Comparison of ENCODE assay signal across 9 mouse cellular contexts in the genomic region with DNA sequence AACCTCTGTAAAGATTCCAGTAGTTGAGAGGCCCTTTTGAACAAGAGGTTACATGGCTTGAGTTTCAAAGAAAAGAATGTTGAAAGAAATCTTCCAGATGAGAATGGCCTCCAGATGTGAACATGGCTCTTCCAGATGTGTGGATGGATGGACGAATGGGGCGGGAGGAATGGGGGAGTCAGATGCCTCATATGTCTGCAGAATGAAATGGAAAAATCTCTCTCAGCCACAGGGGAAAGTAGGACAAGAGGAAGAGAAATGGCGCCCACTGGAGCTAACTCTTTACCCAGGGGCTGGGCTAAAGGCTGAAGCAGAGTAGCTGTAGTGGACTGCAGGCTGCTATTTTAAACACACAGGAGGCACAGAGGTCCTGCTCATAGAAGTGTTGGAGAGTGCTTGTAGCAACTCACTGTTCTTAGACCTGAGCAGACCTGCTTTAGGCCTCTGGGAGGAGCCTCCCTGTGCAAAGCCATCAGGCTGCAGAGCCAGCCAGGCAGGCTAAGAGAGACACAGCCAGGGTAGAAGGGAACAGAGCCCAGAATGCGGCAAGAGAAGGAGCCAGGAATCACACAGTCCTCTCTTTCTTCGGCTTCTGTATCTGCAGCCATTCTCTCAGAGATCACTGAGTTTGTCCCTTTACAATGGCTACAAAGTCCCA. TPM values are rescaled to one million over a fixed set of nuclear protein-coding genes. Genes with fewer than 3 reads are reported as not detected.
DNase-seq lines count a peak whose midpoint lies in the region; ATAC-seq and TF ChIP-seq lines count a peak whose summit lies in the region.
"Had no signal": no experiment of that assay in that cellular context is flagged by ENCODE, and none has a peak within 500 bp of the region (broad histone marks: within the 10 kb centered on the region; RNA-seq: fewer than 3 reads in every experiment).

No protein-coding gene starts in this region.

- H3K4me3 ChIP-seq in kidney, postnatal 0 days (replicated peaks; ENCODE audit: low read depth, low read length) = no peak overlapping the region
- no peak overlapping the region for H3K4me3 ChIP-seq in stomach, embryonic 16.5 days (replicated peaks; ENCODE audit: low read length)

- no peak overlapping the region for H3K4me2 ChIP-seq in kidney, postnatal 0 days (ENCODE audit: low read length)
- no peak overlapping the region for H3K4me2 ChIP-seq in stomach, embryonic 16.5 days (ENCODE audit: low read depth, low read length)

- TF ChIP-seq CTCF in kidney, postnatal 0 days (IDR thresholded peaks at IDR 0.05; ENCODE audit: low read depth) = 0 out of 2 replicates have a peak, but pooled peaks have one; percentile 5

- ATAC-seq in kidney, postnatal 0 days (replicated peaks; ENCODE audit: low FRiP score, low read depth) = no peak
- no peak for ATAC-seq in stomach, embryonic 16.5 days (ENCODE audit: insufficient read depth, low FRiP score)

- H3K36me3 ChIP-seq in kidney, postnatal 0 days (ENCODE audit: insufficient read depth, low read length) = no peaks in the 10 kb centered on the region
- H3K36me3 ChIP-seq in stomach, embryonic 16.5 days (ENCODE audit: control insufficient read depth, insufficient read depth, low read length) = no peaks in the 10 kb centered on the region

- WGBS in kidney, postnatal 0 days = 66% methylated on average over 5 of the region's 5 CpGs
- 61% methylated on average over 5 of the region's 5 CpGs for WGBS in stomach, embryonic 16.5 days

- H3K9me3 ChIP-seq in kidney, postnatal 0 days (replicated peaks; ENCODE audit: low read length) = no peaks in the 10 kb centered on the region
- no peaks in the 10 kb centered on the region for H3K9me3 ChIP-seq in stomach, embryonic 16.5 days (replicated peaks; ENCODE audit: control insufficient read depth, low read length)

- no peak overlapping the region for H3K9ac ChIP-seq in kidney, postnatal 0 days (ENCODE audit: low read depth, low read length)
- H3K9ac ChIP-seq in stomach, embryonic 16.5 days (ENCODE audit: low read length) = peak overlapping the region; percentile 41

- peak; percentile 36 for DNase-seq in urinary bladder, postnatal 25 days (ENCODE audit: low spot score)
- DNase-seq in urinary bladder, adult 2 months (ENCODE audit: low spot score) = no peak
- DNase-seq in heart, adult 9 months (ENCODE audit: low spot score in 2 of 2) = peak; percentile 51 to 66
- peak; percentile 42 for DNase-seq in kidney, postnatal 0 days (ENCODE audit: low spot score)
- DNase-seq in spleen, adult 18-20 months = no peak
- no peak for DNase-seq in cerebellum, postnatal 4 days (ENCODE audit: low spot score in 2 of 2)
- no peak for DNase-seq in cerebellum, postnatal 36 days

- H3K27ac ChIP-seq in kidney, postnatal 0 days = peak overlapping the region; percentile 54
- peak overlapping the region; percentile 83 for H3K27ac ChIP-seq in stomach, embryonic 16.5 days (ENCODE audit: low read length)

- H3K27me3 ChIP-seq in kidney, postnatal 0 days (ENCODE audit: insufficient read depth, low read length) = no peaks in the 10 kb centered on the region
- no peaks in the 10 kb centered on the region for H3K27me3 ChIP-seq in stomach, embryonic 16.5 days (ENCODE audit: control insufficient read depth, insufficient read depth, low read length)

- H3K4me1 ChIP-seq in kidney, postnatal 0 days (replicated peaks; ENCODE audit: insufficient read depth, low read length) = peaks cover 12% of the 10 kb centered on the region; the same call in 1 of the 2 replicates
- peaks cover 19% of the 10 kb centered on the region for H3K4me1 ChIP-seq in stomach, embryonic 16.5 days (ENCODE audit: control insufficient read depth, insufficient read depth, low read length)

RNA-seq across cellular contexts. Expression of a gene that starts 23.9 kb away (rescaled TPM):
- 0.41 and 0.52 TPM in 2 replicates for polyA plus RNA-seq in urinary bladder, adult 2 months (2012; rRNA removed)
- polyA plus RNA-seq in kidney, postnatal 0 days (2015; fragmentation: Nextera tagmentation; extraction: Ambion mirVana) = 0.20 and 0.42 TPM in 2 replicates
- 12.4 and 28.5 TPM in 2 replicates for polyA plus RNA-seq in stomach, embryonic 16.5 days (2015; fragmentation: Nextera tagmentation; extraction: Ambion mirVana)
- polyA plus RNA-seq: liver, embryonic 16.5 days had no signal

RNA-seq across cellular contexts. Expression of a gene that starts 28.2 kb away (rescaled TPM):
- polyA plus RNA-seq in urinary bladder, adult 2 months (2012; rRNA removed) = 102 and 112 TPM in 2 replicates
- 54.7 and 55.7 TPM in 2 replicates for polyA plus RNA-seq in kidney, postnatal 0 days (2015; fragmentation: Nextera tagmentation; extraction: Ambion mirVana)
- 221 and 304 TPM in 2 replicates for polyA plus RNA-seq in stomach, embryonic 16.5 days (2015; fragmentation: Nextera tagmentation; extraction: Ambion mirVana)

Comparison
In these comparisons a context has a peak if more than half of its experiments do, and no peak if none do; other contexts are left out.
1. DNase-seq: peak in urinary bladder, postnatal 25 days (single experiment), heart, adult 9 months (2 of 2) and kidney, postnatal 0 days (single experiment); none in urinary bladder, adult 2 months (single experiment), spleen, adult 18-20 months (0 of 2), cerebellum, postnatal 4 days (0 of 2) and cerebellum, postnatal 36 days (0 of 2).